Mouse (Mus musculus) limb, embryonic 10.5 days (tissue): ENCODE measurements at regions not wholly inside any gene's neighbourhood (a gene's known extent, or its start where the extent isn't known, plus 50 kb on each side); places are given as distances from the start of the nearest gene placed in this dataset.

Experiments used
- DNase-seq: peaks from one replicate; pipeline ENCODE4 v3.0.0-alpha.2; 2017; ENCODE audit warnings: low spot score
- H3K27ac ChIP-seq: fragments of 300-500 bp; sonication (generic); 2 replicates; pipeline ENCODE4 v1.5.1; 2016; ENCODE audit warnings: mild to moderate bottlenecking
- H3K27me3 ChIP-seq: fragments of 300-500 bp; sonication (generic); 2 replicates; pipeline ENCODE4 v1.6.1; 2016; ENCODE audit warnings: low read depth, mild to moderate bottlenecking; ENCODE audit not compliant: poor library complexity, severe bottlenecking
- H3K36me3 ChIP-seq: fragments of 300-500 bp; sonication (generic); 2 replicates; pipeline ENCODE4 v1.6.1; 2016; ENCODE audit warnings: mild to moderate bottlenecking, moderate library complexity
- H3K4me1 ChIP-seq: fragments of 300-500 bp; sonication (generic); 2 replicates; pipeline ENCODE4 v1.6.1; 2016
- H3K4me3 ChIP-seq: fragments of 300-500 bp; sonication (generic); 2 replicates; pipeline ENCODE4 v1.5.1; 2016; ENCODE audit warnings: mild to moderate bottlenecking, moderate library complexity
- H3K9me3 ChIP-seq: fragments of 300-500 bp; sonication (generic); replicated peaks from 2 replicates; pipeline ENCODE4 v1.6.1; 2016; ENCODE audit warnings: mild to moderate bottlenecking
- WGBS: fragments of 180-500 bp; shearing (Covaris S2); methylation state at CpG from one replicate; pipeline ENCODE4 v1.1.7; 2016; 5-methylcytosine and 5-hydroxymethylcytosine counted together

DNA sequence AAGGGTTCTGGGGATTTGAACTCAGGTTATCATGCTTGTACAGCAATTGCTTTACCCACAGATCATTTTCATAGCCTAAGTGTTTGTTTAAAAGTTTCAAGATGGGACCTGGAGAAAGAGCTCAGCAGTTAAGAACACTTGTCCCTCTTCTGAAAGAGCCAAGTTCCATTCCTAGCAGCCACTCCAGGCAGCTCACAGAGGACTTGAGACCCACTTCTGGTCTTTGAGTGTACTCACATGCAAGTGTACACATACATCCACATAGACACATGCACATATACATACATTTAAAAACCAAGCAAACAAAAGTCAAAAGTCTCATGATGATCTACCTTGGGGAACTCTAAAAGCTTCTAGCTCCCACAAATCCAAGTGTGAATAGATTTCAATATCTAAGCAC is 477.7 kb upstream of the Auts2 start:
- no peak overlapping the region for H3K27ac ChIP-seq
- no peak overlapping the region for H3K4me3 ChIP-seq
- H3K9me3 ChIP-seq: no peaks in the 10 kb centered on the region
- H3K27me3 ChIP-seq: no peaks in the 10 kb centered on the region
- DNase-seq: no peak
- H3K4me1 ChIP-seq: no peaks in the 10 kb centered on the region
- no peaks in the 10 kb centered on the region for H3K36me3 ChIP-seq

DNA sequence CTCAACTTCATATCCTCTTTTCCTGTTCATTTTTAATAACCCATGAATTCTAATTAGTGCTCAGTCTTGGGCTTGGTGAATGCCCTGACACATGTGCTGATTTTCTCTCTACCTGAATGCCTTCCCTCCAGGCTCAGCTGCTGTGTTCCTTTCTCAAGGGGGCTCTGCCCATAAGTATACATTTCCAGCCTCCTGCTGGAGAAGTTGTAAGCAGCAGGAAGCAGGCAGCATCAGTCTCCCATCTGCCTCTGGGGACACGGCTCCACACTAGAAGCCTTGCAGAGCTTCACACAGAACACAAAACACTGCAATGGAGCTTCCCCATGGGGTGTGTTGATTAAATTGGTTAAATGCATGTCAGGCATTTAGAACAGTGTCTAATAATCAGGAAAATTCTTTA is 477.0 kb upstream of the Auts2 start:
- Histone ChIP-seq H3K27me3 (no peaks in the 10 kb centered on the region), H3K27ac (no peak overlapping the region), H3K4me1 (no peaks in the 10 kb centered on the region), H3K4me3 (no peak overlapping the region), H3K36me3 (no peaks in the 10 kb centered on the region), H3K9me3 (no peaks in the 10 kb centered on the region)
- WGBS: 73% methylated on average over 1 of the region's 1 CpGs
- no peak for DNase-seq

DNA sequence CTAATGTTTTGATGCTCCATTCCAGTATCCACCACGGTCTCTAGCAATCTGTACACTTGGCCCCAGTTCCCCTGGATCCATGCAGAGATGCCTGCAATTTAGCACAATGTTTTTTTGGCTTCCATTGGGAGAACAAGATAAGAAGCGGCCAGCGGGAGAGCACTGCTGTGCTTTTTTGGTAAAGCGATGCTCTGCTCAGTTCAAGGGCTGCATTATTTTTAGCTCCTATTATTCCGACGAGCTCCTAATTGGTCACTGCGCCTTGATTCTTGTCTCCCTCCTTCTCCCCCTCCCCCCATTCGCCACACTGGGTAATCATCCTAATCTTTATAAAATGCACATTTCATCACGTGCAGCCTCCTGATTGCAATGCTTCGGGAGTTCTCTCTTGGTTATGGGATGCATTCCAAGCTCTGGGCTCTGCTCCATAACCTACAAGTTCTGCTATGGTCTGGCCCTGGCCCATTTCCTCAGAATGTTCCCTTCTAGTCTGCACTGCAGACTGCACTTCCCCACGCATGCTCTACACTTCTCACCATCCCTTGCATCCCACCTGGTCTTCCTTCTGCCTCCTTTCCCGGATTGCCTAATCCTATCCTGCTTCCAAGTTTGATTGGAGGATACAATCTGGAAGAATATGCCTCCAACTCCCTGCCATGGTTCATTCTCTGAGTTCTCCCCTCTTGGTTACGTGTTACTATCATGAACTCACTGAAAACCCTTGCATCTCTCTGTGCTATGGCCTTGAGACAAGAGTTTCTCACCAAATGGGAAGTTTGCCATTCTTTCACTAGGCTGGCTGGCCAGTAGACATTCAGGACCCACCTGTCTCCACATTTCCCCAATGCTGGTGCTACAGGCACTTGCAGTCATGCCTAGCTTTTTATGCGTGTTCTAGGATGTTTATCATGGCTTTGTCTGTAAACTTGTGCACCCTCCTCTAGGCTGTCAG is 467.8 kb upstream of the Auts2 start:
- WGBS: 88% methylated on average over 14 of the region's 14 CpGs
- no peaks in the 10 kb centered on the region for H3K27me3 ChIP-seq
- H3K27ac ChIP-seq: no peak overlapping the region
- no peaks in the 10 kb centered on the region for H3K9me3 ChIP-seq
- no peaks in the 10 kb centered on the region for H3K4me1 ChIP-seq
- H3K4me3 ChIP-seq: no peak overlapping the region
- H3K36me3 ChIP-seq: no peaks in the 10 kb centered on the region
- no peak for DNase-seq

DNA sequence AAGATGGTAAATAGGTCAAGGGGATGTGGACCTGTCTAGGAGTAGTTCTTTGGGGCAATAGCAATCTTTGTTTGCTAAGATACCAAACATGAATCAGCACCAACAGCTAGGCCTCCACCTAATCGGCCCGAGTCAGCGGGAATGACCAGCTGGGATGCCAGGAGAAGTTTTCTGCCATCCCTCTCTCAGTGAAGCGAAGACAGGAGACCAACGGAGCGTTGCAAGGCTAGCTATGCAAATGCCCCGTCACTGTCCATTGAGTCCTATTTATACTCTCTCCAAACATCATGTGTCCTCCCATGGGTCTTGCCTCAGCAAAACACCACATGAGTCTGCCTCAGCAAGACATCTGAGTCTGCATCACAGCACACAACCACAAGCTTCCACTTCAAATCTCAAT is 439.7 kb upstream of the Auts2 start:
- WGBS: 94% methylated on average over 7 of the region's 7 CpGs
- Histone ChIP-seq H3K4me3 (no peak overlapping the region), H3K27ac (no peak overlapping the region), H3K4me1 (no peaks in the 10 kb centered on the region), H3K9me3 (no peaks in the 10 kb centered on the region), H3K27me3 (no peaks in the 10 kb centered on the region), H3K36me3 (no peaks in the 10 kb centered on the region)
- DNase-seq: no peak

DNA sequence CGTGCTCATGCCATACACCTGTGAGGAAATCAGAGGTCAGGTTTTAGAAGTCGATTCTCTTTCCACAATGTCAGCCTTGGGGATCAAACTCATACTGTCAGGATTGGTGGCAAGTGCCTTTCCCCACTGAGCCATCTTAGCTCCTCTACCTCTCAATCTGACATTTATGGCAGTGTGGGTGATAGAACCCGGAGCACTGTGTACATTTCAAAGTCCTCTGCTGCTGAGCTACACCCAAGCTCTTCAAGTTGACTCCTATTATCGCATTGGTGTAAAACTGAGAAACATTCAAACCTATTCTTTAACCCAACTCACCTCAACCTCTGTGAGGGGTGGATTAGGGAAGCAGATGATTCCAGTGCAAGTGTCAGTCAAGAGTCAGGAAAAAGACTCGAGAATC is 435.9 kb upstream of the Auts2 start:
- WGBS: 71% methylated on average over 5 of the region's 5 CpGs
- H3K4me3 ChIP-seq: no peak overlapping the region
- no peaks in the 10 kb centered on the region for H3K9me3 ChIP-seq
- no peaks in the 10 kb centered on the region for H3K36me3 ChIP-seq
- no peaks in the 10 kb centered on the region for H3K4me1 ChIP-seq
- no peak overlapping the region for H3K27ac ChIP-seq
- no peak for DNase-seq
- no peaks in the 10 kb centered on the region for H3K27me3 ChIP-seq

DNA sequence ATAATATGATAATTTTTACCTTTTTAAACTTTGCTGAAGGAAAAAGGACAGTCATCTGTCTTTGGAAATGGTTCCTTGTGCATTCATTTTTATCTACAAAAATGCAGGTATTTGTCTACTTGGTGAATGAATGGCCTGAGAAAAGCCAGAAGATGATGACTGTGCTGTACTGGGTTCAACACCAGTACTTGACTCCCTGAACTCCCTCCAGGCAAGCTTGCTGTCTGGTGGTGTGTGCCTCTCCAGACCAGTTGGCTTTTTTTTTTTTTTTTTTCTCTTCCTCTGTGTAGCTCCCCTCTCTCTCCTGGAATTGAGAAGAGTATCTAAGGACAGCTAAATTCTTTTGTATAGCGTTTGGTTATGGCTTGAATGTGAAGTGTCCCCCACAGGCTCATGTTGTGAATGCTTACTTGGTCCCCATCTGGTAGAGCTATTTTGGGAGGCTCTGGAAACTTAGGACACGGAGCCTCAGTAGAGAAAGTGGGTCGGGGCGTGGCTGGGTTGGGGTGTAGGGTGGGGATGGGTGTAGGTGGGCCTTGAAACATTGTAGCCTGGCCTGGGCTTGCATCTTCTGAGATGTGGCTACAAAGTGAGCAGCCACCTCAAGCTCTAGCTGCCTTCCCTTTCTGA is 432.3 kb upstream of the Auts2 start:
- Histone ChIP-seq H3K27me3 (no peaks in the 10 kb centered on the region), H3K4me1 (no peaks in the 10 kb centered on the region), H3K36me3 (no peaks in the 10 kb centered on the region), H3K9me3 (no peaks in the 10 kb centered on the region), H3K27ac (no peak overlapping the region), H3K4me3 (no peak overlapping the region)
- DNase-seq: no peak
- 80% methylated on average over 4 of the region's 4 CpGs for WGBS

DNA sequence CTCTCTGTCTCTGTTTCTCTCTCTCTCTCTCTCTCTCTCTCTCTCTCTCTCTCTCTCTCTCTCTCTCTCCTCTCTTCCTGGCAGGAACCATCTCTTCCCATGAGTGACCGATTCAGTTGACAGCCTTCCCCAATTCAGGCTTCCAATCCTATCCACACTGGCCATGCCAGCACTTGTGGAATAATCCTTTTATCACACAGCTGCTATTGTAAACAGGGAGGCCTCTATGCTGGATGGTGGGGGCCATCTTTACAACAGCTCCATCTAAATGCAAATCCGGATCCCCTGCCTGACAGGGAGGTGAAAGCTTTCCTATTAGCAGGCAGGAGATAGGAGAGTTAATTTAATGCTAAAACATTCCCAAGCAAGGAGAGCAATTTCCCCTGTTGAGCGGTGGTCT is 431.7 kb upstream of the Auts2 start:
- H3K27me3 ChIP-seq: no peaks in the 10 kb centered on the region
- no peak overlapping the region for H3K27ac ChIP-seq
- WGBS: 11% methylated on average over 3 of the region's 3 CpGs
- no peak for DNase-seq
- H3K4me1 ChIP-seq: no peaks in the 10 kb centered on the region
- H3K9me3 ChIP-seq: no peaks in the 10 kb centered on the region
- no peak overlapping the region for H3K4me3 ChIP-seq
- no peaks in the 10 kb centered on the region for H3K36me3 ChIP-seq

DNA sequence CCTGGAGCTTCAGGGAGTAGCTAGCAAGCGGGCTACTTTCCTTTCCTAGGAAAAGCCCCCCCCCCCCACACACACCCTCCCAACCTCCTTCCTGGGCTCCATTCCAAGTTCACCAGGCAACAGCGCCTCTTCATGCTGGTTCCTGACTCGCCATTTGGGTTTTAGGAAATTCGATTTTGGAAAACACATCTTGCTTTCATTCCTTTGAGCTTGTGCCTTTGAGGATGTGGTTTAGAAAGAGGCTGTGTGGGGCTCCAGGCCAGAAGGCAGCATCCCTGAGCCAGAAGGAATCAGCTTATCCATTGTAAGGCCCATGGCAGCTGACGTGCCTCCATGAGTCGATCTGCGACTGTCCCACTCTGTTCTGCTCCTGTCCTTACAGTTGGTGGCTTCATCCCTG is 427.9 kb upstream of the Auts2 start:
- DNase-seq: no peak
- H3K9me3 ChIP-seq: no peaks in the 10 kb centered on the region
- H3K4me1 ChIP-seq: no peaks in the 10 kb centered on the region
- no peaks in the 10 kb centered on the region for H3K36me3 ChIP-seq
- H3K27ac ChIP-seq: no peak overlapping the region
- WGBS: 87% methylated on average over 7 of the region's 7 CpGs
- no peak overlapping the region for H3K4me3 ChIP-seq
- no peaks in the 10 kb centered on the region for H3K27me3 ChIP-seq

DNA sequence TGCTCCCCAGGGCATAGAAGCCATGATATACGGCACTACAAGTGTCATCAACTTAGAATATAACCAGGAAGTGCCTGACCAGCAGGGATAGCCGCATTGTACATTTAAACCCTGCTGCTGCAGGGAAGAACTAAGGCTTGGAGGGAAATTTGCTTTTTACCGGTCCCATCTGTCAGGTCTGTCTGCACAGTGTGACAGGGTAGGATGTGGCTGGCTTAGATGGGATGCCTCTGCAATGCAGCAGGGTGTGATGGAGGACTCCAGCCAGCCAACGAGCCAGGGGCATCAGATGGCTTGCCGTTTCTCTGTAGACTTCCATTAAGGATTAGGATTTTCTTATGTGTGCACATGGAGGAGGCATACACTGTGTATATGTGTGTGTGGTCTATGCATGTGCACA is 426.2 kb upstream of the Auts2 start:
- H3K4me1 ChIP-seq: no peaks in the 10 kb centered on the region
- no peak overlapping the region for H3K27ac ChIP-seq
- H3K9me3 ChIP-seq: no peaks in the 10 kb centered on the region
- H3K27me3 ChIP-seq: no peaks in the 10 kb centered on the region
- no peak for DNase-seq
- H3K36me3 ChIP-seq: no peaks in the 10 kb centered on the region
- no peak overlapping the region for H3K4me3 ChIP-seq
- WGBS: 80% methylated on average over 5 of the region's 5 CpGs

DNA sequence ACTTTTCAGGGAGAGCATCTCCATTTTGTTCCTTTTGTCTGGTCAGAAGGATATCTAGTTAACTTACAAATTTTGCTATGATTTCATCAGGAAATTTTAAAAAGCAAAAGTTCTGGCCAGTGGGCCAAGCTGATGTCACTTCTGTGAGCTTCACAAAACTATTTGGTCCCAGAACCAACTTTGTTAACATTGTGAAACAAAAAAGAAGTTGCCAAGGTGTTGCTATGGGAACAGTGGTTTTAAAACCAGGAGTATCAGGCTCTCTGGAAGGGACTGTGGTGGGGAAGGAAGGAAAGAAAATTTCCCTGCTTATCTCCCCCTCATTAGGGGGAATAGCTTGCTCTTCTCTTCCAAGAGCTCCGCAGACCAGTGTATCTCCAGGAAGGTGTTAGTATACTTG is 416.8 kb upstream of the Auts2 start:
- no peak overlapping the region for H3K27ac ChIP-seq
- no peak for DNase-seq
- 94% methylated on average over 1 of the region's 1 CpGs for WGBS

DNA sequence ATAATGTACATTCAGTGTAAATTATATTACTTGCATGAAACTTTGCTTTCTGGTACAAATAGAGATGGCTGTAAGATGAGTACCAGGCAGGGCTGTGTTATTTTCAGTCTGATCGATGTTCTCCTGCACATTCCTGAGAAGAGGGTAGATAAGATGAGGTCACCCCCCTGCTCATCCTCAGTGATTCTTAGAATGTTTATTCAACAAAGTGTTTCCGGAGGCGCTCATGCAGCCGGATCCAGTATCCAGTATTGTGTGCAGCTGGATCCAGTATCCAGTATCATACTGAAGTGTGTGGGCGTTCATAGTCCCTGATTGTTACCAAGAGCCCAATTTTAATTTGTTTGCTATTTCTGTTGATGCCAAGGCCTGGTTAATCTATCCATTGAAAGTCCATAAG is 413.0 kb upstream of the Auts2 start:
- Histone ChIP-seq H3K4me1 (no peaks in the 10 kb centered on the region), H3K27me3 (no peaks in the 10 kb centered on the region), H3K9me3 (no peaks in the 10 kb centered on the region), H3K4me3 (no peak overlapping the region), H3K36me3 (no peaks in the 10 kb centered on the region), H3K27ac (no peak overlapping the region)
- no peak for DNase-seq
- 88% methylated on average over 5 of the region's 5 CpGs for WGBS

More for the DNA sequence above, 416.8 kb upstream of the Auts2 start:
- H3K36me3 ChIP-seq: no peaks in the 10 kb centered on the region
- H3K27me3 ChIP-seq: no peaks in the 10 kb centered on the region
- no peaks in the 10 kb centered on the region for H3K9me3 ChIP-seq
- no peaks in the 10 kb centered on the region for H3K4me1 ChIP-seq
- H3K4me3 ChIP-seq: no peak overlapping the region

DNA sequence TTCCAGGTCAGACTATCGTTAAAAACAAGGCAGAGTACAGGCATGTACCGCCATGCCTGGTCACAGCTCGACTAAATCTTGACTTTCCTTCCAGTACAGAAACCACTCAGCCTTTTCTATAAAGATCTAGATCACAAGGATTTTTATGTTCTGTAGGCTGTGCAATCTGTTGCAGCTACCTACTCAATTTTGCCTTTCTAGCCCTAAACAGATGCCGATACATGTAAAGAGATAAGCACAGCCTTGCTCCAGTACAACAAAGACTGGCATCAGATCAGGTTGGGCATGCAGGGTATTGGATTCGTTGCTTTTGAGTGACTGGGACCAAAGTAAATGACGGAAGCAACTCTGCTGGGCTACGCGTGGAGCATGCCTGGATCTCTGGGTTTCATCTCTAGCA is 411.9 kb upstream of the Auts2 start:
- no peaks in the 10 kb centered on the region for H3K4me1 ChIP-seq
- 93% methylated on average over 8 of the region's 8 CpGs for WGBS
- H3K27ac ChIP-seq: no peak overlapping the region
- no peak overlapping the region for H3K4me3 ChIP-seq
- no peak for DNase-seq
- H3K36me3 ChIP-seq: no peaks in the 10 kb centered on the region
- H3K27me3 ChIP-seq: no peaks in the 10 kb centered on the region
- no peaks in the 10 kb centered on the region for H3K9me3 ChIP-seq

DNA sequence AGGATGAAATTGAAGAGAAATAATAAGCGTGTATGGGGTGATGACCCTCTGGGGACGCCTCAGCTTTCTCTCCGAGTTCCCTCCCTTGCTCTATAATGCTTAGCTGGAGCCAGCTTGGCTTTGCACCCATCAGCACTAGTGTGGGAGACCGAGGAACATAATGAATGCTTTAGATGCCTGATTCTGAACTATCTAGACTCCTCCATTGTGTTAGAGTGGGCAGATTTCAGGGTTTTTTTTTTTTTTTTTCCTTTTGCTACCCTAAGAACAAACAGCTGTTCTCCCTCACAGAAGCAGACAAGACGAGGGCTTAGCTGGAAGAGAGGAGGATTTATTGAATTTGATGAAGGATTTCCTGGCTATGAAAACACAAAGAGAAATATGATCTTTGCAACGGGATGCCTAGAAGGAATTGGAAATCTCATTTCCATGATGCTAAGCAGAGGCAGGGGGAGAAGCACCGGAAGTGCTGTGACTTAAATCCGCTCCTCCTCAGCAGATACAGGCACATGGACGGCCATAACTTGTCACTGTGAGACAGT is 390.4 kb upstream of the Auts2 start:
- no peaks in the 10 kb centered on the region for H3K9me3 ChIP-seq
- DNase-seq: no peak
- no peak overlapping the region for H3K4me3 ChIP-seq
- no peak overlapping the region for H3K27ac ChIP-seq
- H3K4me1 ChIP-seq: no peaks in the 10 kb centered on the region
- H3K36me3 ChIP-seq: no peaks in the 10 kb centered on the region
- H3K27me3 ChIP-seq: no peaks in the 10 kb centered on the region
- 82% methylated on average over 9 of the region's 9 CpGs for WGBS
